Mouse (Mus musculus) neural tube, embryonic 14.5 days (tissue): ENCODE measurements around the gene 5430427O19Rik. TPM values are rescaled to one million over a fixed set of nuclear protein-coding genes. Genes with fewer than 3 reads are reported as not detected.

Experiments used
- polyA plus RNA-seq: library from polyadenylated mRNA; unstranded; fragments of >200 nt; fragmentation: Nextera tagmentation; extraction: Ambion mirVana; gene quantifications from 2 replicates; pipeline ENCODE4 v1.2.1, GENCODE M21; 2014

5430427O19Rik gene
- polyA plus RNA-seq, 1 experiment from 2014 or later, result not detected

Other genes starting within 250 kb of the 5430427O19Rik start
- 10.1 and 14.1 TPM in 2 replicates for gene Gk, start 93.5 kb upstream of the 5430427O19Rik start, polyA plus RNA-seq
- gene Samt3, start 173.8 kb downstream of the 5430427O19Rik start, polyA plus RNA-seq, result not detected in 2 replicates